Mouse (Mus musculus): ENCODE data around the gene Gpatch1. TPM values are rescaled to one million over a fixed set of nuclear protein-coding genes. Genes with fewer than 3 reads are reported as not detected.

The Gpatch1 gene
- total RNA-seq (2015; ENCODE audit: low replicate concordance) (1.1 and 2.9 TPM in 2 replicates), total RNA-seq (2017; ENCODE audit: low replicate concordance) (2.4 and 3.0 TPM in 2 replicates)

DNA sequence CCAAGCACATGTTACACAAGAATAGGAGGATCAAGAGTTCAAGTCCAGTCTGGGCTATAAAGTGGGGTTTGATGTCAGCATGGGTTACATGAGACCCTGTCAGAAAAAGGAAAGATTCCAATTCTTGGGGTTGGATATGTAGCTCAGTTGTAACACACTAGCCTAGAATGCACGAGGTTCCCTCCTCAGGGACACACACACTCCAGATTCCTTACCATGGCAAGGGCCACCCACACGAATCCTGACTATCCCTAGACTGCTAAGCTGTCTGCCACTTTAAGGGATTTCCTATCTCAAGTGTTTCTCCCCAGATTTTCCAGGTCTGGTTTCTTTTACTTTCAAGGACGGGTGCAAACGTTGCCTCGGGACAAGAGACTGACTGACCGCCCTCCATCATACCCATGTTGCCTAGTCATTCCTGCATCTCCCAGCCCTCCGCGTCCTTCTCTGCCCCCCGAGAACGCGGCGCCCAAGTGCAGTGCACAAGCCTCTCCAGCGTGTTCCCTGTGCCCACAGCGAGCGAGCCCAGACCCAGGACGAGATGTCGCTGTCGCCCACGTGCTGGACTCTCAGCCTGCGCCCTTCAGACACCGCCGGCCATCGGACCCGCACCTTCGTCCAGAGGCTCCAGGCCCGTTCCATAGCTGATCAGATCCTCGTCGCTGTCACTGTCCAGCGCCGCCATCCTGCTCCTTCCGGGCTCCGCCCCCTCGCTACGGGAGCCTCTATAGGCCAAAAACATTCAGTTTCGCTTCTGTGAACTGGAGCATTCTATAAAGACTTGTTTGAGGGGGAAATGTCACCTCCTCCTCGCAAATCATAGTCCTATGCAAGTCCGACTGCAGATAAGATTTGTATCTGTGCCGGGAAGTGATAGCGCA is at the start of gene Gpatch1:
Gene Gpatch1, minus strand, starts transcription at position 712 of the 881 bp plus-strand sequence.
- ATAC-seq (replicated peaks; ENCODE audit: low FRiP score, poor library complexity, severe bottlenecking): peak; percentile 88

DNA sequence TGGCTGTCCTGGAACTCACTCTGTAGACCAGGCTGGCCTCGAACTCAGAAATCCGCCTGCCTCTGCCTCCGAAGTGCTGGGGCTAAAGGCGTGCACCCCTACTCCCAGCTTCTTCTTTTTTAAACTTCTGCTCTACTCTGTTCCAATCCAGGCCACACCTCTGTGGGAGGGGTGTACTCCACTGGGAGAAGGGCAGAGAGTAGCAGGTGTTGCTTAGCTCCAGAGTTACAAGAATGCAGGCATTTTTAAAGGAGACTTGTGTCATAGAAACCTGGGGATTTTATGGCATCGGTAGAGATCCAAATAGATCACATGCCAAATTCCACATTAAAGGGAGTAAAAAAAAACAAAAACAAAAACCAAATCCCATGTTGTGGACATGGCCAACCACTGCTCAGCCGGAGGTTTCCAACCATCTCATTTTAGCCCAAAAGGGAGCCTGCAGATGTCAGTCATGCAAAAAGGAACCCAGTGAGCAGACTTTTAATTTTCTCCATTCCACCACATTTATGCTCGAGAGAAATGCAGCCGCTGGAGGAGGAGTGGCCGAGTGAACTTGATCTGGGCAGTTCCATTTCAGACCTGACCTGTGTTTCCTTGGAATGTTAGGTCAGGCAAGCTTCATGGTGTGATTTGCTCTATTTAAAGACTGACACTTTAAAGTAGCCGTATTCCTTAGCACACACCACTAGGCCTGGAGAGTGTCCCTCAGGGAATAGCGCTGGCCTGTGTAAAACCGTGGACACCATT is 47.1 kb upstream of the Gpatch1 start:
- no peak for ATAC-seq (replicated peaks; ENCODE audit: low FRiP score, poor library complexity, severe bottlenecking)

DNA sequence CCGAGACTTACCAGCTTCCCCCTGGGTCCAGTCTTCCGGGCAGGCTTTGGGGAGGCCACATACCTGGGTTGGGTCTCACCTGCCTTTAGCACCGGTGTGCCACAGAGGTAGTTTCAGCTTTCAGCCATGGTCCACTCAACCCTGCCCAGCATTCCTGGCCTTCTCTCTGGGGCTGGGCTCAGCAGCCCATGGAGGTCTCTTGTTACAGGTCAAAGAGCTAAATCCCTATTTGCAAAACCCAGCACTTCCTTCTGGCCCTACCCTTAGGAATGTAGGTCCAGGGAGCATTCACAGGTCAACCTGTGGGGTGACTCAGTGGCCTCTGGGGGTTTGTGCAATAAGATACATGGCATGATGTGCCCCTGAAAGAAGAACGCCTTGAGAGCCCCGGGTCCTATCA is 44.6 kb upstream of the Gpatch1 start:
- no peak for ATAC-seq (replicated peaks; ENCODE audit: low FRiP score, poor library complexity, severe bottlenecking)

DNA sequence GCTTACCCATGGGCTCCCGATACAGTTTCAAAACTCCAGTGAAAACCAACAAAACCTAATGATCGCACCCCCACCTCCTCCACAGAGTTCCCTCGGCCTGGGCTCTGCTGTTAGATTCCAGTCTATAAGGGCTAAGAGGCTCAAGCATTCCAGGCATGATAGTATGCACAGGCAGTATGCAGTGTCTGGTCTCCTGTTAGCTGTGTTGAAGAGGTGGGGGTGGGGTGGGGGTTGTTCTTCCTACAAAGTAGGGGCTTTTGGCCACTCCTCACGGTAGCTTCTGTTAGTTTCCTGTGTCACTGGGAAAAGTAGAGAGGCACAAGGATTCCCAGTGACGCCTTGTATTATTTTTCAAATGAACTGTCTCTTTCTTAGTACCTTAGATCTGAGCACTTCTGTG is 44.0 kb upstream of the Gpatch1 start:
- no peak for ATAC-seq (replicated peaks; ENCODE audit: low FRiP score, poor library complexity, severe bottlenecking)

DNA sequence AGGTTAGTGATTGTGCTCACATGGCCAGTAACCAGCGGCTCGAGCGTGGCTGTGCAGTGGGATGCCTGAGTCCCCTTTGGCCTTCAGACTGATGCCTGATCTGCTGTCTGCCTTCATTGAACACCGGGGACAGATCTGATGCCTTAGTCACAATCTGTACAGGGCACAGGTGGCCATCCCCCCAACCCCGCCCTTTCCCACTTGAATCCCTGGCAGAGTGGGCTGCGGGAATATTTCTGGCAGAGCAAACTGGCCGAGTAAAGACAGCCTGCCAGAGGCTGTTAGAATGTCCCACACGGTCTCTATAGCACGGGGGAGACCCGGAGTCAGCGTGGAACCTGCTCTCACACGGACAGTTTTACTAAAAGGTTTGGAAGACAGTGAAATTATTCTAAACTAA is 39.4 kb upstream of the Gpatch1 start:
- ATAC-seq (replicated peaks; ENCODE audit: low FRiP score, poor library complexity, severe bottlenecking): no peak

DNA sequence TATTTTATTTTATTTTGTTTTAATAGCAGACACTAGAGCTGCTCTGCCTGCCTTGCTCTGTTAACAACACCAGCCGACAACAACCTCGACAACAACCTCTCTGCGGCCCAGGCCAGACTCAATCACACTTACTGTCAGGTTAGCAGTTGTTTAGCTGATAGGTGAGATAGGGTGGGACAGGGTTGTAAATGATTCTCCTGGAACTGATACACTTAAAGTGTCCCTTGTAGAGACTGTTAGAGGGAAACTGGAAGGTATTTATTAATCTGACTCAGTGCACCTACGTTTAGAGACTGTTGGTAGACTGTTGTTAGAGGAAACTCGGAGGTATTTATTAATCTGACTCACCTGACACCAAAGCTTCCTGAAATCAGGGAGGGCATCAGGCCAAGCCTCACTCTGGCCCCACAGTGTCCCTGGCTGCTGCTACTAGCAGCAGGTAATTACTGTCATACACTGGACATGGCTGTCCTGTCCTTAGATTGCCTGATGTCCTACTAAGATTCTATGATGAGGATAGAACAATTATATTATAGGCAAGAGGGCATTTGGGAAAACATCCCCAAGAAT is 37.1 kb upstream of the Gpatch1 start:
- ATAC-seq (replicated peaks; ENCODE audit: low FRiP score, poor library complexity, severe bottlenecking): no peak

DNA sequence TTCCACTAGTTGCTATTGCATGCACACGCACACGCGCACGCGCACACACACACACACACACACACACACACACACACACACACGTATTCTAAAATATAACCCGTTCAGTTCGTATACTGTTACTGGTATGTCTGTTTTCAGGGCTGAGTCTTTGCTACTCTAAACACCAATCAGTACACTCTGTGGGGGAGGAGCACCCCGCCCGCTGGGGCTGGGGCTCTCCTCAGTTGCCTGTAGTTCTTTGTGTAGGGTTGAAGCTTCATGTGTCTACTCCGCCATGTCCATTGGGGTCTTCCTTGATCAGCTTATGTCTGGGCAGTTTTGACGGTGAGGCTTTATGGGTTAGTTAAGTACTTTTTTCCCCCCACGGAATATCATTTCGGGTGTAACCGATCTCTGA is 35.1 kb upstream of the Gpatch1 start:
- ATAC-seq (replicated peaks; ENCODE audit: low FRiP score, poor library complexity, severe bottlenecking): no peak

DNA sequence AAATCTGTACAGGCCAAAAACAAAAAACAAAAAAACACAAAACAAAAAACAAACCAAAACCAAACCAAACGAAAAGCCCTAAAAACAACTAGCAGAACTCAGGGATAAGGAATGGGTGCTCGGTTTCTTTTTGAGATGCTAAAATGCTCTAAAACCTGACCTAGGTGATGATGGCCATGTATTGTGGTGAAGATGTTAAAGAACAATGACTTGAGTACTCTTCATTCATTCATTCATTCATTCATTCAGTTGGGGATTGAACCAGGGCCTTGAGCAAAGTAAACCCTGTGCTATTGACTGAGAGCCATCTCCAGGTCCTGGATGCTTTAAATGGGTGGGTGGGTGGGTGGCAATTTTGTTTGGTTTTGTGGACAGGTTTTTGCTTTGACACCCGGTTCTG is 32.9 kb upstream of the Gpatch1 start:
- ATAC-seq (replicated peaks; ENCODE audit: low FRiP score, poor library complexity, severe bottlenecking): no peak

DNA sequence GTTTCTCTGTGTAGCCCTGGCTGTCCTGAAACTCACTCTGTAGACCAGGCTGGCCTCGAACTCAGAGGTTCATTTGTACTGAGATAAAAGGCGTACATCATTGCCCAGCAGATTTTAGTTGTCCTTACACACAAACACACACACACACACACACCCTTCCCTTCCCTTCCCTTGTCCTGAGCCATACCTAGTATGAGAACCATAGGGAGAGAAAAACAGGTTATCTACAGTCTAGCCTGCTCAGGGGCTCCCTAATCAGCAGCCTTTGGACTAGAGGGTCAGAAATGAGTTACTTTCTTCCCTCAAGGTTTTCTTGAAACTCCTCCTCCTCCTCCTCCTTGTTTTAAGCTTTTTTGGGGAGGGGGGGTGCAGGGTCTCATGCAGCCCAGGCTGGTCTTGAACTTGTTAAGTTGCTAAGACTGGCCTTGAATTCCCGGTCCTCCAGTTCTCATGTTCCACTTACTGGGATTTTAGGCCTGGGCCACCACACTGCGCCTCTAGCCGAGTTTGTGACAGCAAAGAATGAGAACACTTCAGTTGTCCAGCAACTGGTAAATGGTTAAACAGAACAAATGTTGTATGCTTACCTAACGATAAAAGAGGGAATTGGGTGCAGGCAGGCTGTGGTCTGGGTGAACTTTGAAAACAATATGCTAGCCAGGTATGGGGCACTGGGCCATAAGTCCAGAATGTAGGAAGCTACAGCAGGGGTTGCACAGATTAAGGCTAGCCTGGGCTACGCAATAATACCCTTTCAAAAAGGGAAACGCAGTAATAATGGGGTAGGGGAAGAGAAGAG is 31.8 kb upstream of the Gpatch1 start:
- ATAC-seq (replicated peaks; ENCODE audit: low FRiP score, poor library complexity, severe bottlenecking): no peak

DNA sequence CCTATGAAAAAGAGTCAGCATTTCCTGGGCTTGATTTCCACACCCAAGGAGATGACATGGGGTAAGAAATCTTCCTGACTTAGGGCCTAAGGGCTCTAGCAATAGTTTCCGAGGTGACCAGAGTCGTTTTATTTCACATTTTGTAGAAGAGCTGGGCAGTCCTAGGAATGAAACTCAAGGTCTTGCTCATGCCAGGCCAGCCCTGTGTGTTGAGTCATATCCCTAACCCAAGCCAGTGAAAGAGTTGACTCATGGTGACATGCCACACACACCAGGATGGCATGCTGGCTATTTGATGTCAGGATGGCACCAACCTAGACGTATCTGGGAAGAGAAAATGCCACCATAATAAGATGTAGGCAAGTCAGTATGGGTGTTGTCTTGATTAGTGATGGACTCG is 30.8 kb upstream of the Gpatch1 start:
- no peak for ATAC-seq (replicated peaks; ENCODE audit: low FRiP score, poor library complexity, severe bottlenecking)

DNA sequence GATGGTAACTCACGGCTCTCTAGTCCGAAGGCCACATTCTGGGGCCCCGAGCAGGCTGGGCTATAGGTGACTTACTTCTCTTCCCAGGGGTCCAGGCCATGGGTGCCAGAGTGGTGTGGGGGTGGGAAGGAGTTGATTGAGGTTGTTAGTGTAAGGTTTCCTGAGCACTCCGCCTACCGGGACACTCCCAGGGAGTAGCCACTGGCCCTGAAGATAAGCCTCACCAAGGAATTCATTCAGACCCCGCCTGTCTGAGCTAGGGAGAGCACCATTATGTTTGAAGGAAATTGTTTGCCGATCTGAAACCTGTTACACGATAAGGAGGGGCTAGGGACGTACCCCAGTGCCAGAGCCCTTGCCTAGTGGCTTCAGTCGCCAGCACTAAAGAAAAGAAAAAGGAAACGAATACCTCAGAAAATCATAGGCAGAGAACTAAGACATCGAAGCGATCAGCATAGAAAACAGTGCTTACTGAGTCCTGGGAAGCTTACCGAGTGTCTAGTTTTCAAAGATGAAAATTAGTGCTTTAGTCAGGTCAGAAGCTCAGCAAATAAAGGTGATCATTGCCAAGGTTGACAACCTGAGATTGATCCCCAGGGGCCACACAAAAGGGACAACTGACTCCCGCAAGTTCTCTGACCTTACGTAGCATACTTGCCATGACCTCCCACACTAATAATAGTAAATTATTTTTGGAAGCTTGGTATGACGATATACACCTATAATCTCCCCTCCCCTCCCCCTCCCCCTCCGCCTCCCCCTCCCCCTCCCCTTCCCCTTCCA is 29.9 kb upstream of the Gpatch1 start:
- no peak for ATAC-seq (replicated peaks; ENCODE audit: low FRiP score, poor library complexity, severe bottlenecking)

DNA sequence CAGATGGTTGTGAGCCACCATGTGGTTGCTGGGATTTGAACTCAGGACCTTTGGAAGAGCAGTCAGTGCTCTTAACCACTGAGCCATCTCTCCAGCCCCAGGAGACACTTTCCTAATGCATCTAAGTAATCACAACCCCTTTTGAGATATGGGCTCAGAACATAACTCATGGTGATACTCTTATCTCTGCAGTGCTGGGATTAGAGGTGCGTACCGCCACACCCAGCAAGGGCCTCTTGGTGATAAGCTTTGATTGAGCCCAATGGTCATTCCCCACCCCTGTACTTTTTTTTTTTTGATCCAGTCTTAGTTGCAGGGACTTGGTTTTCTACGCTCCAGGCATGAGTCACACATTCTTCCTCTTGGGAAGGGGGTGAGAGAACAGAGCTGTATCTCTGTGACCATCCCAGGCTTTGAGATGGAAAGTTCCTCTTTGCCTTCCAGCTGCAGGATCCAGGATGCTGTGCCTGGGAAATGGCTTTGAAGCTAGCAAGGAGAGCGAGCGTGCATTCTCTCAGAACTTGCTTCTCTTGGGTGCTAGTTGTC is 26.6 kb upstream of the Gpatch1 start:
- no peak for ATAC-seq (replicated peaks; ENCODE audit: low FRiP score, poor library complexity, severe bottlenecking)

DNA sequence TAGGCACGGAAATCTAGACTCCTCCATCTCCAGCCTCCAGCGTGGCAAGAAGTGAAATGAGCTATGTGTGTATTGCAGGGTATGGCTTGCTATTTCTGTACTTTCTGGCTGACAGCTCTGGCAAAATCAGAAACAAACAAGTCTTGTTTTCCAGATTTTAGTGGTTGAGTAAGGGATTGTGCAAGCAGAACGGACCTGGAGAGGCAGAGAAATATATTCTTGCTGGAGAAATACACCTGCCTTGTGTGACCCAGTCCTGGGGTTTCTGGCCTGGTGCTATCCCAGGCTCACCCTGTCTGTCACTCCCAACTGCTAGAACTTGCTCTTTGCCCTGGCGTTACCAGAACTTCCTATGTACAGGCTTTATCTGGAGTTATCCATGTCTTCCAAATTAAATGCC is 24.3 kb upstream of the Gpatch1 start:
- ATAC-seq (replicated peaks; ENCODE audit: low FRiP score, poor library complexity, severe bottlenecking): no peak

DNA sequence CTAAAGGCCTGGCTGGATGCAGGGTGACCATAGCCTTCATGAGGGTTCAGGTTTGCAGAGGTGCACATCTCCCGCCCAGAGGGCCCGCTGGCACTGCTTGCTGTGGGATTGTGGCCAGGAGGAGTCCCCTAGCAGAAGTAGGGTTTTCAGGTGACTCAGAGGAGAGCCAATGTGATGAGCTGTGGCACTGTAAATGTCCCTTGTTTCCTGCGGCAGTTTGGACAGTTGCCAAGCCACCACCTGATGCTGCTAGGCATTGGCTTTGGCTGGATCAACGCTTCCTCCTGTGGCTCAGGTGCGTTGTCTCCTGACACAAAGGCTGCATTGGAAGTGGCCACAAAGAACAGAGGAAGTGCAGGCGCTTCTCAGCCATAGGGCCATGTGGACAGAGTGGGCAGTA is 23.0 kb upstream of the Gpatch1 start:
- ATAC-seq (replicated peaks; ENCODE audit: low FRiP score, poor library complexity, severe bottlenecking): no peak

DNA sequence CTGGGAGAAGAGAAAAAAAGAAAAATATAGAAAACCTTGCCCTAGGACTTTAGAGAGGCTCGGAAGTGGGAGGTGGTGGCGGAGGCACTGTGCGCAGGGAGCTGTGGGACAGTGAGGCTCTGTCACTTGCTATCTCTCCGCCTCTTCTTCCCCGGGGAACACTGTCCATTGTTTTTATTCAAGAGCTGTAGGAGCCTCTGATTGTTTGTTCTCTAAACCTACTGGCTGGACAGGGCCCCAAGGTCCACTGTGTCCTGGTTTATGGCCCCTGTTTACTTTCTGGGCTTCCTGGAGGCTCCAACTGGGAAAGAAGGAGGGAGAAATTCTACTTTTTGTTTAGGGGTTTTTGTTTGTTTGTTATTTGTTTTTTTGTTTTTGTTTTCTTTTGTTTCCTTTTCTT is 22.0 kb upstream of the Gpatch1 start:
- ATAC-seq (replicated peaks; ENCODE audit: low FRiP score, poor library complexity, severe bottlenecking): no peak

DNA sequence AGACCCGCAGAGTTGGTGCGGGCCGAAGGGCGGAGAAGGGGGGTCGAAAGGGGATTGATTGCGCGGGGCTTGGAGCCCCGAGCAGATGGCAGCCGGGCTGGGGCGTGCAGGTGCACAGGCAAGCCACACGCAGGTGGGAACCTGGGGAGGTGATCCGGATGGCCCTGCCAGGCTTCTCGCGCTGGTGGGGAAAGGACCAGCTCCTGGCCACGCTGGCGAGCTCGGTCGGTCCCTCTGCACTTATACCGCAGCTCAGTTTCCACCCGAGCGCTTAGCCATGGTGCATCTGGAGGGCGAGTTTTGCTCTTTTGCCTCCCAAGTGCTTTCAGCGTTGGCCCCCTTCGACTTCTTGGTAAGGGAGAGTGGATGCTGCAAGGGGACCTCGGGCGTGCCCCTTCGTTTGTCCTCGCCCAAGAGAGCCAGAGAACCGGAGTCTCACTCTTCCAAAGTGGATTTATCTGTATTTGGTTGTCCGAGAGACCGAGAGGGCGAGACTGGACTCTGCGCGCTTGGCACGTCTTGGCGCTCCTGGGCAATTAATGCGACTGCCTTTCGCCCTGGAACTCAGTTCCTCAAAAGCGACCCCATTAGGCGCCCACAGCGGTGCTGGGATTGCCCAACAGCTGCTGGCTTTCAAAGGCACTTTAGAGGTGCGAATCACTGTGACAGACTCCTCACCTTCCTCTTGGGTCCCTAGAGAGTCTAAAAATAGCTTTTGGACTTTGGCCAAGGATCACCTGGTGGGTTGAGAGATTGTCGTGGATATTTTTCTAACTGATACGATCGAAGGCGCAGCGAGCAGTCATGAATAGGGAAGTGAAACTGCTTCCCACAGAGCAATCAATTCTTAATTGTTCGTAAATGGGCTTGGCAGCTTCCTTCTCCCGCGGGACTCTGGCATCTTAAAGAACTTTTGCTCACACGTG is 16.6 kb upstream of the Gpatch1 start:
- no peak for ATAC-seq (replicated peaks; ENCODE audit: low FRiP score, poor library complexity, severe bottlenecking)

DNA sequence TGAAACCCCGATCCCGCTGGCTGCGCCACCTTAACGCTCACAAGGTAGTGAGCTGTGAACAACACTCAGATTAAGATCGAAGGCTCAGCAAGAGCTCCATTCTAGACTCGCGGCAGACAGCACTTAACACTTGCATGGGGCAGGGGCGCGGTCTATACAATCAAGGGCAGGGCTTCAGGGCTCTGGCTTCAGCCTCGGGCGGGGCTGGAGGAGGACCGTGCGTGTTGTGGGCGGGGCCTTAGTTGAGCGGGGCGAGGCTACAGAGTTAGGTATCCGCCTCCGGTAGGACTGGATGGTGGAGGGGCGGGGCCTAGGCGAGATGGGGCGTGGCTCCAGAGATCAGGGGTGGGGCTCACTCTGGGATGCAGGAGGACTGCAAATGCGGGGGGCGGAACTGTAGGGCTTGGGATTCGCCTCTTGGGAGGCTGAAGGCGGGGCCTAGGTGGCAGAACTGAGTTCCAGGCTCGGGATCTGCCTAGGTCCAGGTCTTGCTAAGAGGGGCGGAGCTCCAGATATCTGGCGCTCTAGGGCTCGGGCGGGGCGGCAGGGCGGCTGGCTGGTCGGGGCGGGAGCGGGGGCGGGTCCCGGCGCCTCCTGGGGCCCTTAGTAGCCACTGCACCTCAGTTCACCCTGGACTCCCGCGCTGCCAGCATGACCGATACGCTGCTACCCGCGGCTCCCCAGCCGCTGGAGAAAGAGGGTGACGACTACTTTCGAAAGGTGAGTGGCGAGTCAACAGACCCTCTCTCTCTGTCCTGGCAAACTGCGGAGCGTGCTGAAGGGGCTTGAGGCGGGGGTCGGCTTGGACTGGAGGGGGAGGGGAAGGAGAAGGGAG is 15.7 kb upstream of the Gpatch1 start, which contains the start of gene Rhpn2:
Gene Rhpn2, plus strand, starts transcription at position 479 of the 835 bp plus-strand sequence.
- ATAC-seq (replicated peaks; ENCODE audit: low FRiP score, poor library complexity, severe bottlenecking): peak; percentile 93

Measured in erythroid progenitor cell, adult 5-6 weeks (primary cell).